In the genomic region with DNA sequence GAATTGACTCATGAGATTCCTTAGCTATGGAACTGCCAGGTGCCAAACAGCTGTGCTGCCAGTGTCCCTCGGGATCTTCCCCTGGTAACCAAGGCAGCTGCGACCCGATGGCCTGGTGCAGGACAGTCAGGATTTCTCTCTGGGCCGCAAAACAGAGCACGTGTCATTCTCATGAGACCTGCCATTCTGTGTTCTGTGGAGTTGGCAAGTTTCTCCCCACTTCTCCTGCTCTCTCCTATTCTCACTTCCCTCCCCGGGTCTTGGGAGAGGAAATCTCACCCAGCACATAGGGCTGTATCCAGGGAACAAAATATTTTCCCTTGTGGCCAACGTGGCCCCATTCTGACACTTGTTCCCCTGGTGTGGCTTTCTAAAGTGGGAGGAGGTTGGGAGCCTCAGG, we compare ENCODE assay signal across 13 mouse cellular contexts.
DNase-seq lines count a peak whose midpoint lies in the region; ATAC-seq and TF ChIP-seq lines count a peak whose summit lies in the region.
"Had no signal": no experiment of that assay in that cellular context is flagged by ENCODE, and none has a peak within 500 bp of the region (broad histone marks: within the 10 kb centered on the region; RNA-seq: fewer than 3 reads in every experiment).

No protein-coding gene starts in this region.

- 50% methylated on average over 7 of the region's 7 CpGs for WGBS in spleen, adult 2 months
- WGBS in hindbrain, embryonic 14.5 days: 51% methylated on average over 7 of the region's 7 CpGs

- no peak overlapping the region for H3K9ac ChIP-seq in hindbrain, embryonic 14.5 days
- H3K9ac ChIP-seq: lung, embryonic 14.5 days had no signal

- H3K4me2 ChIP-seq in hindbrain, embryonic 14.5 days (replicated peaks): no peak overlapping the region
- H3K4me2 ChIP-seq: lung, embryonic 14.5 days had no signal

- no peaks in the 10 kb centered on the region for H3K36me3 ChIP-seq in spleen, adult 2 months (ENCODE audit: control insufficient read depth, insufficient read depth, low read length)
- H3K36me3 ChIP-seq in hindbrain, embryonic 14.5 days (replicated peaks; ENCODE audit: control insufficient read depth, insufficient read depth): no peaks in the 10 kb centered on the region
- H3K36me3 ChIP-seq: hindbrain, embryonic 10.5 days had no signal

- no peaks in the 10 kb centered on the region for H3K27me3 ChIP-seq in spleen, adult 2 months (ENCODE audit: control insufficient read depth, insufficient read depth, low read length)
- no peaks in the 10 kb centered on the region for H3K27me3 ChIP-seq in hindbrain, embryonic 14.5 days (ENCODE audit: control insufficient read depth, insufficient read depth, low read length)
- H3K27me3 ChIP-seq: CH12.LX had no signal

- peak overlapping the region; percentile 41; the same call in 1 of the 2 replicates for H3K27ac ChIP-seq in spleen, adult 2 months (ENCODE audit: insufficient read depth, low read length)
- no peak overlapping the region for H3K27ac ChIP-seq in hindbrain, embryonic 14.5 days
- H3K27ac ChIP-seq: hindbrain, embryonic 10.5 days had no signal

- no peak overlapping the region for H3K4me3 ChIP-seq in spleen, adult 2 months (ENCODE audit: extremely low read depth, insufficient read depth, insufficient read length)
- H3K4me3 ChIP-seq in hindbrain, embryonic 14.5 days (replicated peaks; ENCODE audit: low read length): no peak overlapping the region
- H3K4me3 ChIP-seq: hindbrain, embryonic 10.5 days had no signal

- peaks cover 7% of the 10 kb centered on the region; the same call in 1 of the 2 replicates for H3K4me1 ChIP-seq in spleen, adult 2 months (ENCODE audit: control insufficient read depth, insufficient read depth, insufficient read length)
- H3K4me1 ChIP-seq in hindbrain, embryonic 14.5 days (replicated peaks; ENCODE audit: control insufficient read depth, insufficient read depth, low read length): peaks cover 3% of the 10 kb centered on the region

- no peaks in the 10 kb centered on the region for H3K9me3 ChIP-seq in hindbrain, embryonic 14.5 days (ENCODE audit: control insufficient read depth, low read length)
- H3K9me3 ChIP-seq: hindbrain, embryonic 10.5 days had no signal

- ATAC-seq in hindbrain, embryonic 14.5 days (ENCODE audit: low FRiP score): no peak

- no peak for TF ChIP-seq POLR2A in spleen, adult 2 months (IDR thresholded peaks at IDR 0.05; ENCODE audit: low read depth, low read length)

- DNase-seq in kidney, adult 18-20 months: peak; percentile 23
- DNase-seq in kidney, postnatal 10 days: no peak
- DNase-seq in spleen, adult 2 months (ENCODE audit: low read depth in 1 of 2, low spot score in 2 of 2): no peak
- no peak for DNase-seq in spleen, adult 12 weeks (ENCODE audit: low spot score)
- peak; percentile 72 to 83 for DNase-seq in heart, adult 9 months (ENCODE audit: low spot score in 2 of 2)
- DNase-seq in frontal cortex, postnatal 14 days (ENCODE audit: low spot score in 2 of 2): no peak
- DNase-seq in hindbrain, embryonic 14.5 days (ENCODE audit: low spot score): no peak
- DNase-seq: cerebellum, adult 9-11 months; kidney, adult 9 months; lung, embryonic 14.5 days; thymus, adult 2 months had no signal

- TF ChIP-seq CTCF in spleen, adult 2 months (IDR thresholded peaks at IDR 0.05; ENCODE audit: extremely low read depth, insufficient read depth, insufficient read length, insufficient replicate concordance): no peak

Comparison
In these comparisons a context has a peak if more than half of its experiments do, and no peak if none do; other contexts are left out.
1. DNase-seq: peak in kidney, adult 18-20 months (single experiment) and heart, adult 9 months (2 of 2); none in kidney, postnatal 10 days (single experiment), spleen, adult 2 months (0 of 2), spleen, adult 12 weeks (single experiment), frontal cortex, postnatal 14 days (0 of 2) and hindbrain, embryonic 14.5 days (single experiment).